Mouse (Mus musculus) liver, embryonic 15.5 days (tissue): ENCODE data around the gene Psen2. TPM values are rescaled to one million over a fixed set of nuclear protein-coding genes. Genes with fewer than 3 reads are reported as not detected.

Experiments used
- polyA plus RNA-seq: library from polyadenylated mRNA; unstranded; fragments of >200 nt; fragmentation: Nextera tagmentation; extraction: Ambion mirVana; gene quantifications from 2 replicates; pipeline ENCODE4 v1.2.1, GENCODE M21; 2015

Gene Psen2
- polyA plus RNA-seq, 1 experiment from 2014 or later: 27.0 TPM

Other genes with a start within 250 kb of the Psen2 start
- 25.3 and 27.0 TPM in 2 replicates for gene Coq8a, start 63.8 kb downstream of the Psen2 start, polyA plus RNA-seq
- gene Itpkb, start 67.0 kb upstream of the Psen2 start, polyA plus RNA-seq: 1.3 and 1.6 TPM in 2 replicates
- 0.06 and 0.10 TPM in 2 replicates for gene Stum, start 220.1 kb upstream of the Psen2 start, polyA plus RNA-seq